16 mouse cellular contexts compared by ENCODE assay signal in genomic region chr5:25871342-25872023, GRCm38 (mm10).
DNase-seq lines count a peak whose midpoint lies in the region; ATAC-seq lines count a peak whose summit lies in the region.
"Had no signal": no experiment of that assay in that cellular context is flagged by ENCODE, and none has a peak within 500 bp of the region (broad histone marks: within the 10 kb centered on the region; RNA-seq: fewer than 3 reads in every experiment).

No protein-coding gene starts in this region.

- H3K36me3 ChIP-seq in forebrain, embryonic 11.5 days (ENCODE audit: control insufficient read depth, insufficient read depth, low read length), result no peaks in the 10 kb centered on the region
- no peaks in the 10 kb centered on the region for H3K36me3 ChIP-seq in forebrain, embryonic 10.5 days (replicated peaks)
- H3K36me3 ChIP-seq in midbrain, embryonic 13.5 days, result no peaks in the 10 kb centered on the region
- H3K36me3 ChIP-seq in midbrain, embryonic 10.5 days, result no peaks in the 10 kb centered on the region
- no peaks in the 10 kb centered on the region for H3K36me3 ChIP-seq in forebrain, embryonic 14.5 days (ENCODE audit: control insufficient read depth, insufficient read depth, low read length)
- H3K36me3 ChIP-seq in midbrain, embryonic 15.5 days (replicated peaks), result no peaks in the 10 kb centered on the region
- H3K36me3 ChIP-seq: embryonic facial prominence, embryonic 15.5 days had no signal

- no peak overlapping the region for H3K4me3 ChIP-seq in forebrain, embryonic 11.5 days (ENCODE audit: low read depth, low read length)
- no peak overlapping the region for H3K4me3 ChIP-seq in forebrain, embryonic 10.5 days
- no peak overlapping the region for H3K4me3 ChIP-seq in midbrain, embryonic 13.5 days (replicated peaks)
- no peak overlapping the region for H3K4me3 ChIP-seq in midbrain, embryonic 10.5 days
- no peak overlapping the region for H3K4me3 ChIP-seq in forebrain, embryonic 14.5 days (ENCODE audit: low read depth, low read length)
- H3K4me3 ChIP-seq in midbrain, embryonic 15.5 days, result no peak overlapping the region
- H3K4me3 ChIP-seq: embryonic facial prominence, embryonic 15.5 days; gastrocnemius, adult 2 months had no signal

- peak; percentile 43 for DNase-seq in forebrain, embryonic 11.5 days (ENCODE audit: low spot score)
- no peak for DNase-seq in forebrain, embryonic 10.5 days (ENCODE audit: extremely low spot score, low spot score)
- no peak for DNase-seq in midbrain, embryonic 10.5 days (ENCODE audit: low spot score)
- peak; percentile 71 for DNase-seq in forebrain, embryonic 14.5 days (ENCODE audit: low spot score)
- no peak for DNase-seq in kidney, postnatal 14 days
- DNase-seq: cerebellum, adult 9-10 months; gastrocnemius, adult 2 months; heart, postnatal 4 days; layer of hippocampus, postnatal 36 days; lung, adult 2 months had no signal

- no peak overlapping the region for H3K9ac ChIP-seq in forebrain, embryonic 11.5 days (ENCODE audit: low read length)
- H3K9ac ChIP-seq in midbrain, embryonic 13.5 days (replicated peaks), result no peak overlapping the region
- H3K9ac ChIP-seq in forebrain, embryonic 14.5 days (ENCODE audit: low read length), result no peak overlapping the region
- H3K9ac ChIP-seq in midbrain, embryonic 15.5 days, result no peak overlapping the region
- H3K9ac ChIP-seq: embryonic facial prominence, embryonic 15.5 days had no signal

- H3K27ac ChIP-seq in forebrain, embryonic 11.5 days (ENCODE audit: low read depth, low read length), result no peak overlapping the region
- H3K27ac ChIP-seq in forebrain, embryonic 10.5 days, result no peak overlapping the region
- no peak overlapping the region for H3K27ac ChIP-seq in midbrain, embryonic 13.5 days
- no peak overlapping the region for H3K27ac ChIP-seq in midbrain, embryonic 10.5 days (replicated peaks)
- no peak overlapping the region for H3K27ac ChIP-seq in forebrain, embryonic 14.5 days (ENCODE audit: low read depth, low read length)
- H3K27ac ChIP-seq in midbrain, embryonic 15.5 days, result peak overlapping the region; percentile 63; the same call in 1 of the 2 replicates
- H3K27ac ChIP-seq: embryonic facial prominence, embryonic 15.5 days; gastrocnemius, adult 2 months; macrophage had no signal

- no peaks in the 10 kb centered on the region for H3K9me3 ChIP-seq in forebrain, embryonic 11.5 days (ENCODE audit: control insufficient read depth, low read length)
- H3K9me3 ChIP-seq in forebrain, embryonic 10.5 days, result no peaks in the 10 kb centered on the region
- no peaks in the 10 kb centered on the region for H3K9me3 ChIP-seq in midbrain, embryonic 13.5 days
- no peaks in the 10 kb centered on the region for H3K9me3 ChIP-seq in midbrain, embryonic 10.5 days (replicated peaks)
- no peaks in the 10 kb centered on the region for H3K9me3 ChIP-seq in forebrain, embryonic 14.5 days (replicated peaks; ENCODE audit: control insufficient read depth, low read length)
- no peaks in the 10 kb centered on the region for H3K9me3 ChIP-seq in midbrain, embryonic 15.5 days
- H3K9me3 ChIP-seq: embryonic facial prominence, embryonic 15.5 days had no signal

- 94% methylated on average over 12 of the region's 12 CpGs for WGBS in forebrain, embryonic 11.5 days
- 93% methylated on average over 12 of the region's 12 CpGs for WGBS in forebrain, embryonic 10.5 days
- 80% methylated on average over 12 of the region's 12 CpGs for WGBS in midbrain, embryonic 13.5 days
- WGBS in midbrain, embryonic 10.5 days, result 93% methylated on average over 12 of the region's 12 CpGs
- WGBS in forebrain, embryonic 14.5 days, result 63% methylated on average over 12 of the region's 12 CpGs
- 66% methylated on average over 12 of the region's 12 CpGs for WGBS in midbrain, embryonic 15.5 days

- ATAC-seq in forebrain, embryonic 11.5 days (replicated peaks; ENCODE audit: low FRiP score), result no peak
- peak; percentile 57 for ATAC-seq in midbrain, embryonic 13.5 days
- ATAC-seq in forebrain, embryonic 14.5 days, result peak; percentile 30
- ATAC-seq in midbrain, embryonic 15.5 days (replicated peaks), result peak; percentile 82
- ATAC-seq: intestine, embryonic 16.5 days had no signal

- no peaks in the 10 kb centered on the region for H3K27me3 ChIP-seq in forebrain, embryonic 11.5 days (ENCODE audit: control insufficient read depth, insufficient read depth, low read length)
- no peaks in the 10 kb centered on the region for H3K27me3 ChIP-seq in forebrain, embryonic 10.5 days (ENCODE audit: poor library complexity, severe bottlenecking)
- no peaks in the 10 kb centered on the region for H3K27me3 ChIP-seq in midbrain, embryonic 13.5 days
- H3K27me3 ChIP-seq in midbrain, embryonic 10.5 days (ENCODE audit: low read depth, poor library complexity, severe bottlenecking), result no peaks in the 10 kb centered on the region
- no peaks in the 10 kb centered on the region for H3K27me3 ChIP-seq in forebrain, embryonic 14.5 days (replicated peaks; ENCODE audit: control insufficient read depth, insufficient read depth, low read length)
- no peaks in the 10 kb centered on the region for H3K27me3 ChIP-seq in midbrain, embryonic 15.5 days (replicated peaks)
- H3K27me3 ChIP-seq: embryonic facial prominence, embryonic 15.5 days had no signal

- H3K4me2 ChIP-seq in forebrain, embryonic 11.5 days (ENCODE audit: low read depth, low read length, severe bottlenecking), result no peak overlapping the region
- no peak overlapping the region for H3K4me2 ChIP-seq in midbrain, embryonic 13.5 days (replicated peaks)
- no peak overlapping the region for H3K4me2 ChIP-seq in forebrain, embryonic 14.5 days (ENCODE audit: low read length)
- no peak overlapping the region for H3K4me2 ChIP-seq in midbrain, embryonic 15.5 days
- H3K4me2 ChIP-seq: embryonic facial prominence, embryonic 15.5 days; liver, embryonic 11.5 days had no signal

- no peaks in the 10 kb centered on the region for H3K4me1 ChIP-seq in forebrain, embryonic 11.5 days (replicated peaks; ENCODE audit: control insufficient read depth, insufficient read depth, low read length)
- peaks cover 17% of the 10 kb centered on the region for H3K4me1 ChIP-seq in forebrain, embryonic 10.5 days
- H3K4me1 ChIP-seq in midbrain, embryonic 13.5 days (replicated peaks), result 0 out of 2 replicates have a peak, but pooled peaks cover 4% of the 10 kb centered on the region
- no peaks in the 10 kb centered on the region for H3K4me1 ChIP-seq in midbrain, embryonic 10.5 days
- peaks cover 10% of the 10 kb centered on the region; the same call in 1 of the 2 replicates for H3K4me1 ChIP-seq in forebrain, embryonic 14.5 days (ENCODE audit: control insufficient read depth, insufficient read depth, low read length)
- peaks cover 22% of the 10 kb centered on the region; the same call in 1 of the 2 replicates for H3K4me1 ChIP-seq in midbrain, embryonic 15.5 days
- H3K4me1 ChIP-seq: embryonic facial prominence, embryonic 15.5 days had no signal

Comparison
In these comparisons a context has a peak if more than half of its experiments do, and no peak if none do; other contexts are left out.
1. DNase-seq: peak in forebrain, embryonic 11.5 days (single experiment) and forebrain, embryonic 14.5 days (single experiment); none in forebrain, embryonic 10.5 days (single experiment), midbrain, embryonic 10.5 days (single experiment) and kidney, postnatal 14 days (single experiment).